Mouse (Mus musculus): Measurements from ENCODE around the gene Ceacam13.
"Not testable (repeated sequence)": the region's sequence is repeated elsewhere in the genome, so short reads cannot be mapped to it uniquely, and the experiment has no call there.

Gene Ceacam13

DNA sequence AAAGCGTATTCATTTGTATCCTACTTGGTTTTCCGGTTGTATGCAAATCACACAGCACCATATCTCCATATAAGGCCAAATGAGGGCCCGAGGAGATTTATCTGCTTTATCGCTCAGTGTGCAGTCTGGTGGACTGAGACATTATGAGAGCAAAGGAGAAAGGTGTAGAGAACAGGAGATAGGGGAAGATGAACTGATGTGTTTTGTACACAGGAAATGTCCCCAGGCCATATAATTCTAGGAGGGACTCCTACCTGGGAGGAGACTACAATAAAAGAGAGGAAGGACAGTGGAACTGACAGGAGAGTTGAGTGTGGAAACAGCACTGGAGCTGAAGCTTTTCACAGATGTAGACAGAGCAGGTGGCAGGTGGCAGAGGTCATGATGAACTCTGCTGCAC is at the start of gene Ceacam13:
TSS of gene Ceacam13 (plus strand) at position 301 of the 400 bp plus-strand sequence.
- DNase-seq = no peak

DNA sequence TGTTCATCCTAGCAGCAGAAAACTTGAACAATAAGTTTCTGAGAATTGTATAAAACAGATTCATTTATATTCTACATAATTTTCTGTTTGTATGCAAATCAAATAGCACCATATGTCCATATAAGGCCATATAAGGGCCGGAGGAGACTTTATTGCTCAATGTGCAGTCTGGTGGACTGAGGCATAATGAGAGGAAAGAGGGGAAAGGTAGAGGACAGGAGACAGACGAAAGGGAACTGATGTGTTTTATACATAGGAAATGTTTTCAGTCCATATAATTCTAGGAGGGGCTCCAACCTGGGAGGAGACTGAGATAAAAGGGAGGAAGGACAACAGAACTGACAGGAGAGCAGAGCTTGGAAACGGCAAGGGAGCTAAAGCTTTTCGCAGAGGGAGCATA is 37.9 kb upstream of the Ceacam13 start, which contains the start of gene Ceacam11:
TSS of gene Ceacam11 (plus strand) at position 301 of the 400 bp plus-strand sequence.
- no peak for DNase-seq

DNA sequence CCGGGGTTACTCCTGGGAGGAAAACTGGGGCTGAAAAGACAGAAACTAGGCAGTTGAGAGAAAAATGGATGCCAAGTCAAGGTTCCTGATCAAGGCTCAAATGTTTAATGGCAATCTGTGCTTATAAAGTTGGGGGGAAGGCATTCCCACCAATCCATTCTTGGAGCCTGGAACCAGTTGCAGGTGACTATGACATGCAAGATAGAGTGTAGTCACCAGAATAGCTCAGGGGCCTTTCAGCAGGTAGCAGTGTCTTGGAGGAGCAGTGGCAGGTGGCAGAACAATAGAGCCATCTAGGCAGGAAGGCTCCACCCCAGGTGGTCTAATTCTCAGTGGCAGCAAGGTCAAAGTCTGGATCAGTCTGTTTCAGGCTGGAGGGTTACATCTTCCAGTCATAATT is 8.6 kb upstream of the Ceacam13 start:
- not testable (repeated sequence) for DNase-seq

DNA sequence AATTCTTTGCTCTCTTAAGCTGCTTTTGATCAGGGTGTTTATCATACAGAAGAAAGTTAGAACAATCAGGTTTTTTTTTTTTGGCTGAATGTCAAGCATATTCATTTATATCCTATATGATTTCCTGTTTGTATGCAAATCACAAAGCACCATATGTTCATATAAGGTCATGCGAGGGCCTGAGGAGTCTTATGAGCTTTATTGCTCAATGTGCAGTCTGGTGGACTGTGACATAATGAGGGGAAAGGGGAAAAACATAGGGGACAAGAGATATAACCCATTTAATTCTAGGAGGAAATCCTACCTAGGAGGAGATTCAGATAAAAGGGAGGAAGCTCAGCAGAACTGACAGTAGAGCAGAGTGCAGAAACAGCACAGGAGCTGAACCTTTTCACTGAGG is 55.9 kb downstream of the Ceacam13 start, which contains the start of gene Ceacam12:
TSS of gene Ceacam12 (plus strand) at position 301 of the 400 bp plus-strand sequence.
- no peak for DNase-seq

Measured in thymus, postnatal 25 days (tissue).